Mouse (Mus musculus) adrenal gland, adult (tissue): ENCODE data around the gene Tlr5.

ENCODE experiments used
- DNase-seq, 2 experiments: peaks; one replicate each; pipeline ENCODE4 v3.0.0; 2022 to 2023; ENCODE audit warnings: low spot score in 1 of 2; ENCODE audit not compliant: inconsistent age in 2 of 2

Gene Tlr5

GRCm38 (mm10) chr1:182954287-182955046, at the start of gene Tlr5:
Tlr5 (plus strand) TSS chr1:182954788.
- DNase-seq, result peak; percentile 54 to 80

- no peak for DNase-seq
These were observed 48.9 kb upstream of the Tlr5 start for GRCm38 (mm10) chr1:182905669-182906068.

- peak; percentile 97 to 99 for DNase-seq
These were observed 46.2 kb upstream of the Tlr5 start for GRCm38 (mm10) chr1:182908050-182909036.

- DNase-seq, result peak in 1 of 2 experiments; percentile 58
These were observed 45.5 kb upstream of the Tlr5 start for GRCm38 (mm10) chr1:182909066-182909465.

GRCm38 (mm10) chr1:182909596-182909995, 45.0 kb upstream of the Tlr5 start:
- DNase-seq, result no peak

- no peak for DNase-seq
These were observed 42.0 kb upstream of the Tlr5 start for GRCm38 (mm10) chr1:182912591-182912990.

GRCm38 (mm10) chr1:182914121-182914908, 40.3 kb upstream of the Tlr5 start:
- DNase-seq, result no peak

- DNase-seq, result no peak
These were observed 38.4 kb upstream of the Tlr5 start for GRCm38 (mm10) chr1:182916166-182916565.

GRCm38 (mm10) chr1:182918718-182919346, 35.8 kb upstream of the Tlr5 start:
- DNase-seq, result no peak

GRCm38 (mm10) chr1:182922824-182923223, 31.8 kb upstream of the Tlr5 start:
- DNase-seq, result no peak

GRCm38 (mm10) chr1:182926465-182926864, 28.1 kb upstream of the Tlr5 start:
- no peak for DNase-seq

GRCm38 (mm10) chr1:182927878-182928851, 26.4 kb upstream of the Tlr5 start:
- DNase-seq, result no peak

GRCm38 (mm10) chr1:182935469-182935868, 19.1 kb upstream of the Tlr5 start:
- DNase-seq, result no peak

- DNase-seq, result no peak
These were observed 17.0 kb upstream of the Tlr5 start for GRCm38 (mm10) chr1:182937486-182938120.

GRCm38 (mm10) chr1:182941921-182942320, 12.7 kb upstream of the Tlr5 start:
- DNase-seq, result no peak

- no peak for DNase-seq
These were observed 10.7 kb upstream of the Tlr5 start for GRCm38 (mm10) chr1:182943911-182944310.

- DNase-seq, result peak in 1 of 2 experiments; percentile 55
These were observed 9.9 kb upstream of the Tlr5 start for GRCm38 (mm10) chr1:182944638-182945037.

GRCm38 (mm10) chr1:182945561-182945960, 9.0 kb upstream of the Tlr5 start:
- DNase-seq, result no peak

- DNase-seq, result peak; percentile 82 to 87
These were observed 3.3 kb upstream of the Tlr5 start for GRCm38 (mm10) chr1:182951298-182951697.
